Mouse (Mus musculus) MEL (cell line): ENCODE measurements around the gene Akt1. TPM values are rescaled to one million over a fixed set of nuclear protein-coding genes. Genes with fewer than 3 reads are reported as not detected.
A peak's percentile ranks its signal among the peaks of the same experiment; 100 is the strongest.

Experiments
- DNase-seq: peaks from one replicate; pipeline ENCODE4 v3.0.0; 2011; ENCODE audit warnings: low read depth, low spot score
- H3K27ac ChIP-seq: 2 replicates; pipeline ENCODE4 v1.5.1; 2012; ENCODE audit warnings: low read depth, mild to moderate bottlenecking, control low read depth, low read length, moderate library complexity; ENCODE audit not compliant: control insufficient read depth
- H3K27me3 ChIP-seq, 2 experiments: fragments of 150-350 bp in 1 of 2; sonication (generic) in 1 of 2; 2 replicates each; pipeline ENCODE4 v1.6.1; 2012; ENCODE audit warnings: low read length in 2 of 2, mild to moderate bottlenecking in 2 of 2, improper control_type of control experiment in 1 of 2, moderate library complexity in 1 of 2; ENCODE audit not compliant: insufficient read depth in 2 of 2, control insufficient read depth in 1 of 2
- H3K36me3 ChIP-seq, 2 experiments: 2 replicates each; pipeline ENCODE4 v1.6.1; 2012 to 2014; ENCODE audit warnings: low read length in 2 of 2, improper control_type of control experiment in 1 of 2, inconsistent platforms in 1 of 2, mild to moderate bottlenecking in 1 of 2; ENCODE audit not compliant: insufficient read depth in 2 of 2, control insufficient read depth in 1 of 2
- H3K4me1 ChIP-seq, 2 experiments: fragments of 150-350 bp in 1 of 2; sonication (generic) in 1 of 2; 2 replicates each; pipeline ENCODE4 v1.6.1; 2012; ENCODE audit warnings: low read length in 2 of 2, improper control_type of control experiment in 1 of 2, mild to moderate bottlenecking in 1 of 2; ENCODE audit not compliant: insufficient read depth in 2 of 2, control insufficient read depth in 1 of 2
- H3K4me3 ChIP-seq, 2 experiments: fragments of 150-350 bp in 1 of 2; sonication (generic) in 1 of 2; 2 replicates each; pipeline ENCODE4 v1.5.1; 2012; ENCODE audit warnings: low read depth in 2 of 2, low read length in 2 of 2, mild to moderate bottlenecking in 2 of 2, moderate library complexity in 2 of 2, control low read depth in 1 of 2, improper control_type of control experiment in 1 of 2; ENCODE audit not compliant: control insufficient read depth in 1 of 2, insufficient read depth in 1 of 2
- H3K79me2 ChIP-seq: 2 replicates; pipeline ENCODE4 v1.6.1; 2012; ENCODE audit warnings: mild to moderate bottlenecking, low read length, moderate library complexity; ENCODE audit not compliant: control insufficient read depth, poor library complexity, insufficient read depth
- H3K9ac ChIP-seq: 2 replicates; pipeline ENCODE4 v1.6.1; 2012; ENCODE audit warnings: low read depth, mild to moderate bottlenecking, control low read depth, low read length, moderate library complexity; ENCODE audit not compliant: control insufficient read depth, poor library complexity, severe bottlenecking
- H3K9me3 ChIP-seq: fragments of 150-350 bp; sonication (generic); replicated peaks from 2 replicates; pipeline ENCODE4 v1.6.1; 2012; ENCODE audit warnings: mild to moderate bottlenecking, low read length, improper control_type of control experiment, moderate library complexity; ENCODE audit not compliant: insufficient read depth
- BHLHE40 ChIP-seq: IDR thresholded peaks from 2 replicates; pipeline ENCODE4 v1.6.1; 2012; ENCODE audit warnings: low read depth, mild to moderate bottlenecking, inconsistent platforms, low read length, improper control_type of control experiment, borderline replicate concordance
- CHD1 ChIP-seq: IDR thresholded peaks from 2 replicates; pipeline ENCODE4 v1.6.1; 2012; ENCODE audit warnings: low read depth, mild to moderate bottlenecking, inconsistent platforms, low read length, improper control_type of control experiment
- CHD2 ChIP-seq: IDR thresholded peaks from 2 replicates; pipeline ENCODE4 v1.6.1; 2011; ENCODE audit warnings: low read length, improper control_type of control experiment
- CTCF ChIP-seq, 3 experiments: IDR thresholded peaks in 2 of 3; conservative IDR thresholded peaks in 1 of 3; 2 replicates each; pipeline ENCODE4 v1.5.1; 2011 to 2012; ENCODE audit warnings: low read length in 3 of 3, low read depth in 2 of 3, mild to moderate bottlenecking in 2 of 3, improper control_type of control experiment in 1 of 3, inconsistent platforms in 1 of 3, mixed read lengths in 1 of 3, moderate library complexity in 1 of 3; ENCODE audit not compliant: control insufficient read depth in 1 of 3, insufficient read depth in 1 of 3, poor library complexity in 1 of 3, severe bottlenecking in 1 of 3
- E2F4 ChIP-seq: IDR thresholded peaks from 2 replicates; pipeline ENCODE4 v1.6.1; 2011; ENCODE audit warnings: low read depth, low read length, improper control_type of control experiment, borderline replicate concordance
- ELF1 ChIP-seq: IDR thresholded peaks from 2 replicates; pipeline ENCODE4 v1.6.1; 2014; ENCODE audit warnings: low read depth, mild to moderate bottlenecking, inconsistent platforms, low read length, improper control_type of control experiment, moderate library complexity
- EP300 ChIP-seq, 2 experiments: IDR thresholded peaks; 2 replicates each; pipeline ENCODE4 v1.6.1; 2011; ENCODE audit warnings: improper control_type of control experiment in 2 of 2, low read length in 2 of 2, low read depth in 1 of 2, mild to moderate bottlenecking in 1 of 2
- GATA1 ChIP-seq: IDR thresholded peaks from 2 replicates; pipeline ENCODE4 v1.6.1; 2011; ENCODE audit warnings: low read depth, low read length, improper control_type of control experiment
- HCFC1 ChIP-seq: IDR thresholded peaks from 2 replicates; pipeline ENCODE4 v1.6.1; 2012; ENCODE audit warnings: low read depth, mild to moderate bottlenecking, inconsistent platforms, low read length, improper control_type of control experiment, moderate library complexity
- JUND ChIP-seq: IDR thresholded peaks from 2 replicates; pipeline ENCODE4 v1.6.1; 2011; ENCODE audit warnings: low read depth, mild to moderate bottlenecking, improper control_type of control experiment, low read length
- KAT2A ChIP-seq: conservative IDR thresholded peaks from 2 replicates; pipeline ENCODE4 v1.6.1; 2012; ENCODE audit warnings: low read depth, low read length, improper control_type of control experiment, inconsistent platforms
- MAFK ChIP-seq: IDR thresholded peaks from 2 replicates; pipeline ENCODE4 v1.6.1; 2011; ENCODE audit warnings: low read depth, mild to moderate bottlenecking, low read length, improper control_type of control experiment, borderline replicate concordance
- MAX ChIP-seq: IDR thresholded peaks from 2 replicates; pipeline ENCODE4 v1.6.1; 2011; ENCODE audit warnings: low read length, improper control_type of control experiment
- MAZ ChIP-seq: IDR thresholded peaks from 2 replicates; pipeline ENCODE4 v1.6.1; 2012; ENCODE audit warnings: low read depth, mild to moderate bottlenecking, inconsistent platforms, low read length, improper control_type of control experiment
- MEF2A ChIP-seq: IDR thresholded peaks from 2 replicates; pipeline ENCODE4 v1.6.1; 2014; ENCODE audit warnings: low read depth, mild to moderate bottlenecking, inconsistent platforms, low read length, improper control_type of control experiment; ENCODE audit not compliant: poor library complexity, insufficient replicate concordance, severe bottlenecking; ENCODE audit errors: extremely low read depth
- MYB ChIP-seq: IDR thresholded peaks from 2 replicates; pipeline ENCODE4 v1.6.1; 2011; ENCODE audit warnings: mild to moderate bottlenecking, low read depth, low read length, improper control_type of control experiment
- MYC ChIP-seq: IDR thresholded peaks from 2 replicates; pipeline ENCODE4 v1.6.1; 2011; ENCODE audit warnings: low read depth, mild to moderate bottlenecking, low read length, improper control_type of control experiment, moderate library complexity
- NELFE ChIP-seq: IDR thresholded peaks from 2 replicates; pipeline ENCODE4 v1.6.1; 2011; ENCODE audit warnings: low read depth, low read length, improper control_type of control experiment
- POLR2A ChIP-seq, 2 experiments: IDR thresholded peaks; 2 replicates each; pipeline ENCODE4 v1.6.1; 2011 to 2012; ENCODE audit warnings: low read length in 2 of 2, mild to moderate bottlenecking in 2 of 2, control low read depth in 1 of 2, improper control_type of control experiment in 1 of 2, low read depth in 1 of 2, moderate library complexity in 1 of 2; ENCODE audit not compliant: control insufficient read depth in 1 of 2, insufficient read depth in 1 of 2, poor library complexity in 1 of 2
- POLR2AphosphoS2 ChIP-seq: IDR thresholded peaks from 2 replicates; pipeline ENCODE4 v1.6.1; 2011; ENCODE audit warnings: low read length, improper control_type of control experiment
- RAD21 ChIP-seq: IDR thresholded peaks from 2 replicates; pipeline ENCODE4 v1.6.1; 2011; ENCODE audit warnings: mild to moderate bottlenecking, low read depth, low read length, improper control_type of control experiment
- RCOR1 ChIP-seq: IDR thresholded peaks from 2 replicates; pipeline ENCODE4 v1.6.1; 2012; ENCODE audit warnings: low read depth, mild to moderate bottlenecking, inconsistent platforms, low read length, improper control_type of control experiment
- SIN3A ChIP-seq: IDR thresholded peaks from 2 replicates; pipeline ENCODE4 v1.6.1; 2012; ENCODE audit warnings: low read length, improper control_type of control experiment, inconsistent platforms
- TAL1 ChIP-seq: IDR thresholded peaks from 2 replicates; pipeline ENCODE4 v1.6.1; 2012; ENCODE audit warnings: mild to moderate bottlenecking, inconsistent platforms, low read length, moderate library complexity, mixed read lengths
- TBP ChIP-seq: IDR thresholded peaks from 2 replicates; pipeline ENCODE4 v1.8.0; 2011; ENCODE audit warnings: low read depth, low read length, improper control_type of control experiment
- TCF12 ChIP-seq: IDR thresholded peaks from 2 replicates; pipeline ENCODE4 v1.6.1; 2014; ENCODE audit warnings: low read depth, mild to moderate bottlenecking, inconsistent platforms, low read length, improper control_type of control experiment, moderate library complexity
- UBTF ChIP-seq: IDR thresholded peaks from 2 replicates; pipeline ENCODE4 v1.6.1; 2012; ENCODE audit warnings: low read depth, mild to moderate bottlenecking, inconsistent platforms, low read length, improper control_type of control experiment, moderate library complexity, borderline replicate concordance; ENCODE audit not compliant: insufficient read depth
- USF1 ChIP-seq: IDR thresholded peaks from 2 replicates; pipeline ENCODE4 v1.6.1; 2014; ENCODE audit warnings: low read depth, mild to moderate bottlenecking, inconsistent platforms, low read length, improper control_type of control experiment, moderate library complexity
- USF2 ChIP-seq, 2 experiments: IDR thresholded peaks; 2 replicates each; pipeline ENCODE4 v1.6.1; 2011 to 2012; ENCODE audit warnings: improper control_type of control experiment in 2 of 2, low read length in 2 of 2, borderline replicate concordance in 1 of 2, inconsistent platforms in 1 of 2, low read depth in 1 of 2, mild to moderate bottlenecking in 1 of 2; ENCODE audit not compliant: insufficient read depth in 1 of 2
- ZMIZ1 ChIP-seq: IDR thresholded peaks from 2 replicates; pipeline ENCODE4 v1.6.1; 2012; ENCODE audit warnings: low read depth, mild to moderate bottlenecking, inconsistent platforms, low read length, improper control_type of control experiment, moderate library complexity
- polyA plus RNA-seq, 2 experiments: library from polyadenylated mRNA; stranded (reverse) in 1 of 2; unstranded in 1 of 2; fragments of >175 nt in 1 of 2; fragments of >200 nt in 1 of 2; gene quantifications; 2 replicates each; pipeline versions ENCODE4 v1.2.1 to v1.2.4; 2012; ENCODE audit warnings: low replicate concordance in 2 of 2, low read depth in 1 of 2; ENCODE audit not compliant: insufficient read length in 2 of 2, insufficient read depth in 1 of 2, missing spikeins in 1 of 2
- total RNA-seq: library from RNA; depleted of rRNA; stranded (reverse); fragments of 300-350 nt; gene quantifications from 2 replicates; pipeline ENCODE4 v1.2.3, GENCODE M21; 2012

Akt1 gene
- total and polyA plus RNA-seq, 3 experiments: 322 to 827 (median 764) TPM

- Histone ChIP-seq H3K4me1 (peaks cover 0 to 14% of the 10 kb centered on the region in 2 experiments; a peak in 3 of 4 replicates), H3K4me3 (no peak overlapping the region), H3K9me3 (no peaks in the 10 kb centered on the region), H3K79me2 (no peaks in the 10 kb centered on the region; the same call in 1 of the 2 replicates), H3K9ac (no peak overlapping the region), H3K27ac (no peak overlapping the region), H3K27me3 (peaks cover 0 to 2% of the 10 kb centered on the region in 2 experiments; a peak in 1 of 4 replicates), H3K36me3 (0 out of 4 replicates have a peak, but pooled peaks cover 0 to 2% of the 10 kb centered on the region in 2 experiments)
- TF ChIP-seq POLR2A (IDR thresholded peaks at IDR 0.05; ENCODE audit: control insufficient read depth in 1 of 2, insufficient read depth in 1 of 2, low read depth in 1 of 2, low read length in 2 of 2, poor library complexity in 1 of 2) (no peak), EP300 (IDR thresholded peaks at IDR 0.05; ENCODE audit: low read depth in 1 of 2, low read length in 2 of 2) (no peak), POLR2AphosphoS2 (no peak), TAL1 (no peak), CHD1 (no peak), SIN3A (no peak), USF2 (IDR thresholded peaks at IDR 0.05; ENCODE audit: borderline replicate concordance in 1 of 2, insufficient read depth in 1 of 2, low read depth in 1 of 2, low read length in 2 of 2) (no peak)
- no peak for DNase-seq
These were observed 44.3 kb upstream of the Akt1 start for GRCm38 (mm10) chr12:112718995-112719394.

GRCm38 (mm10) chr12:112717140-112717539, 42.5 kb upstream of the Akt1 start:
- Histone ChIP-seq H3K27me3 (peaks cover 0 to 2% of the 10 kb centered on the region in 2 experiments; a peak in 1 of 4 replicates), H3K9ac (no peak overlapping the region), H3K36me3 (no peaks in the 10 kb centered on the region), H3K79me2 (no peaks in the 10 kb centered on the region; the same call in 1 of the 2 replicates), H3K4me3 (no peak overlapping the region), H3K9me3 (no peaks in the 10 kb centered on the region), H3K4me1 (0 out of 4 replicates have a peak, but pooled peaks cover 0 to 3% of the 10 kb centered on the region in 2 experiments), H3K27ac (no peak overlapping the region)
- DNase-seq: peak; percentile 93
- TF ChIP-seq MYC (peak; percentile 94), CHD1 (no peak; the same call in 1 of the 2 replicates), NELFE (0 out of 2 replicates have a peak, but pooled peaks have one; percentile 27), ELF1 (peak; percentile 74), EP300 (IDR thresholded peaks at IDR 0.05; ENCODE audit: low read depth in 1 of 2, low read length in 2 of 2) (no peak), BHLHE40 (no peak; the same call in 1 of the 2 replicates), MAZ (peak; percentile 67; the same call in 1 of the 2 replicates), MAFK (no peak), MAX (peak; percentile 75), RAD21 (peak; percentile 93), GATA1 (no peak), CTCF (IDR thresholded peaks at IDR 0.05 in 2 of 3, conservative IDR thresholded peaks at IDR 0.05 in 1 of 3; ENCODE audit: control insufficient read depth in 1 of 3, insufficient read depth in 1 of 3, low read depth in 2 of 3, low read length in 3 of 3, poor library complexity in 1 of 3, severe bottlenecking in 1 of 3) (peak; percentile 99 to 100 (median 100)), E2F4 (no peak), UBTF (no peak), USF1 (peak; percentile 51; the same call in 1 of the 2 replicates), RCOR1 (no peak), ZMIZ1 (no peak), USF2 (IDR thresholded peaks at IDR 0.05; ENCODE audit: borderline replicate concordance in 1 of 2, insufficient read depth in 1 of 2, low read depth in 1 of 2, low read length in 2 of 2) (no peak), KAT2A (no peak), TBP (peak; percentile 59; the same call in 1 of the 2 replicates), TCF12 (peak; percentile 41; the same call in 1 of the 2 replicates), CHD2 (no peak), MEF2A (no peak), MYB (0 out of 2 replicates have a peak, but pooled peaks have one; percentile 7), SIN3A (peak; percentile 71), HCFC1 (peak; percentile 66), POLR2A (IDR thresholded peaks at IDR 0.05; ENCODE audit: control insufficient read depth in 1 of 2, insufficient read depth in 1 of 2, low read depth in 1 of 2, low read length in 2 of 2, poor library complexity in 1 of 2) (no peak), JUND (peak; percentile 72; the same call in 1 of the 2 replicates)
